Mouse (Mus musculus): ENCODE measurements around the gene Msrb1. TPM values are rescaled to one million over a fixed set of nuclear protein-coding genes. Genes with fewer than 3 reads are reported as not detected.
A peak's percentile ranks its signal among the peaks of the same experiment; 100 is the strongest.

Gene Msrb1
- polyA plus RNA-seq, 1 experiment: 223 TPM

DNA sequence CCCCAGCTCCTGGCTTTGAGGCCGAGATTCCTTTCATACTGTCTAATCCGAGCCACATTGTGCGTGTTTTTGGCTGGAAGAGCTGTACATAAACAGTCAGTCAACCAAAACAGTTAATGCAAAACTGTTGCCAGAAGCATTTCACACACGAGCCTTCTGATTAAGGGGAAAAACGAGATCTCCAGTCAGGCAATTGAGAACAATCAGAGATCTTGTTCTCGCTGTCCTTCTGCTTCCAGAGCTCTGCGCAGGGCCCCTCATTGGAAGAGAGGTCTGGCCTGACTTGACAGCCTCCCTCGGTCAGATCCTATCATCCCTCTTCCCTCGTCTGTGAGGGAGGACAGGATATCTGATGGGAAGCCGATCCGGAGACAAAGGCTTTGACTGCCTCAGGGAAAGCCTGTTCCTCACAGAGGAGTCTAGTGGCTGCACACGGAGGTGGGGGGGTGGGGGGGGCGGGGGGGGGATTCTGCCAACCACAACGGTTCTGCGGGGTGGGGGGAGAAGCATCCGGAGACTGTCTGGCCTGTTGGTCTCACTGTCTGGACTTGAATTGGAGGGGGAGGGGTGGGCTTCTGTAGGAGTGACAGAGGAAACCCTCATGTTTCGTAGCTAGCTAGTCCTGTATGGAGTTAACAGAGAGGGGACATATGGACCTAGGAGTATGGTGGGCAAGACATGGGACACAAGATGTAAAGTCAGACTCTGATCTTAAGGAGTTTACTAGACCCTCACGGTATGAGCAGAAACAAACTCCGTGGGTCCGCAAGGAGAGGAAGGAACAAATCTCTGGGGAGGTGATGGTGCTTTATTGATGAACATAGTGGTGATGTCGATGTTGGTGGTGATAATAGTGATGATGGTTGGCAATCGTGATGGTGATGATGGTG lies 28.8 kb downstream of the Msrb1 start:
- Histone ChIP-seq H3K27ac (ENCODE audit: insufficient read depth, low read depth, low read length) (no peak overlapping the region), H3K4me1 (ENCODE audit: control insufficient read depth, insufficient read depth, low read length) (no peaks in the 10 kb centered on the region), H3K4me3 (ENCODE audit: insufficient read depth, low read length) (no peak overlapping the region)
- TF ChIP-seq CTCF (IDR thresholded peaks at IDR 0.05; ENCODE audit: low read depth, low read length) (no peak), POLR2A (IDR thresholded peaks at IDR 0.05; ENCODE audit: borderline replicate concordance, low read depth, low read length) (no peak)

DNA sequence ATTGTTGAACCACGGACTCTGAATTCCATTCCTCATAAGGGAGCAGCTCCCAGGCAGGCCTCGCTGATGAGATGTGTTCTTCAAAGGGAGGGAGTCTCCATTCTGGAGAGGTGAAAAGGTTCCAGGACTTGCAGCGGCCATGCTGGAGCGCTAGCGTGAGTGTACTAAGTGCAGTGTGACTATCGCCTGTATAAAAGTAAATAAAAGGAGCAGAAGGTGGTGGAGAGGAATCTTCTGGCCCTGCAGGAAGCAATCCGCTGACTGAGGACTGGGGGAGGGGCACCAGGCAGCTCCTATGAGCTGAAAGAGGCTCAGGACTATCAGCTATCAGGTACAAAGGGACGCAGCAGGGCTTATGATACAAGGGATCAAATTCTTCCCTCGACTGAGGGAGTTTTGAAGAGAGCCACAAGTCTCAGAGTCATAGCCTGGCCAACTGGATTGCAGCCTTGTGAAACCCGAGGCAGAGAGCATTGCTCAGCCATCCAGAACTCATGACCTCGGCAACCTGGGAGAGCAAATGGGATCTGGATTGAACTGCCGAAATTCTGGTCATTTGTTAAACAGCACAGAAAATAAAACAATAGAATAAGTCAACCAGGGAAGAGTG lies 29.9 kb downstream of the Msrb1 start:
- no peak overlapping the region for H3K27ac ChIP-seq (ENCODE audit: insufficient read depth, low read depth, low read length)
- TF ChIP-seq POLR2A (IDR thresholded peaks at IDR 0.05; ENCODE audit: borderline replicate concordance, low read depth, low read length) (no peak), CTCF (IDR thresholded peaks at IDR 0.05; ENCODE audit: low read depth, low read length) (no peak)
- no peaks in the 10 kb centered on the region for H3K4me1 ChIP-seq (ENCODE audit: control insufficient read depth, insufficient read depth, low read length)
- H3K4me3 ChIP-seq (ENCODE audit: insufficient read depth, low read length): no peak overlapping the region

DNA sequence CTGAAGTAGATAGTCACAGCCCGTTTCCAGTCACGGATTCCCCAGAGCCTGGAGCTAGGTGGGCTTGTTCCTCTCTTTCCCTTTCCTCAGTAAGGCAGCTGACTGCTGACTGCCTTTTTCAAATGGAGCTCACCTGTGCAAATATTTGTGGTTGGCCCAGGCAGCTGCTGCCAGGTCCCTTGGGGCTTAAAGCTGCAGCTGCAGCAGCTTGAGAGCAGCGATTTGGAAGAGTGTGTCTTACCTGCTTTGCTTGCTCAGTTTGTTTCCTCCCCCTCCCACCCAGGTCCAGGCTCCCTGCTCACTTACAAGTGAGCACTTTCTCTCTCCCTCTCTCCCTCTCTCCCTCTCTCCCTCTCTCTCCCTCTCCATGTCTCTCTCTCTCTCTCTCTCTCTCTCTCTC lies 32.7 kb downstream of the Msrb1 start:
- no peak overlapping the region for H3K4me3 ChIP-seq (ENCODE audit: insufficient read depth, low read length)
- no peak for TF ChIP-seq POLR2A (IDR thresholded peaks at IDR 0.05; ENCODE audit: borderline replicate concordance, low read depth, low read length)
- TF ChIP-seq CTCF (IDR thresholded peaks at IDR 0.05; ENCODE audit: low read depth, low read length): no peak
- H3K27ac ChIP-seq (ENCODE audit: insufficient read depth, low read depth, low read length): no peak overlapping the region
- H3K4me1 ChIP-seq (ENCODE audit: control insufficient read depth, insufficient read depth, low read length): no peaks in the 10 kb centered on the region

DNA sequence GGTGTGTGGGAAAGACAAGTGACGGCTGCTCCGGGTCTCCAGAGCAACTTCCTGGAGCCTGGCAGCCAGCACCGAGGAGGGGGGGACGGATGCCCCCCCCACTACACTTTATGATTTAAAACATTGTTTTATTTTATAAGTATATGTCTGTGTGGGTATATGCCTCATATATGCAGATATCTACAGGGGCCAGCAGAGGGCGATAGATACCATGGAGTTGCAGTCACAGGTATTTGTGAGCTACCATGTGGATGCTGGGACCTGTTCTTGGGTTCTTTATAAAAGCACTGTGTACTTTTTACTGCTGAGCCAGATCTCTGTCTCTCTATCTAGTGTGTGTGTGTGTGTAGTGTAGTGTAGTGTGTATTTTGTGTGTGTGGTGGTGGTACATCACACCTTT lies 36.8 kb downstream of the Msrb1 start:
- TF ChIP-seq CTCF (IDR thresholded peaks at IDR 0.05; ENCODE audit: low read depth, low read length) (no peak), POLR2A (IDR thresholded peaks at IDR 0.05; ENCODE audit: borderline replicate concordance, low read depth, low read length) (no peak)
- no peak overlapping the region for H3K4me3 ChIP-seq (ENCODE audit: insufficient read depth, low read length)
- no peaks in the 10 kb centered on the region for H3K4me1 ChIP-seq (ENCODE audit: control insufficient read depth, insufficient read depth, low read length)
- H3K27ac ChIP-seq (ENCODE audit: insufficient read depth, low read depth, low read length): no peak overlapping the region

DNA sequence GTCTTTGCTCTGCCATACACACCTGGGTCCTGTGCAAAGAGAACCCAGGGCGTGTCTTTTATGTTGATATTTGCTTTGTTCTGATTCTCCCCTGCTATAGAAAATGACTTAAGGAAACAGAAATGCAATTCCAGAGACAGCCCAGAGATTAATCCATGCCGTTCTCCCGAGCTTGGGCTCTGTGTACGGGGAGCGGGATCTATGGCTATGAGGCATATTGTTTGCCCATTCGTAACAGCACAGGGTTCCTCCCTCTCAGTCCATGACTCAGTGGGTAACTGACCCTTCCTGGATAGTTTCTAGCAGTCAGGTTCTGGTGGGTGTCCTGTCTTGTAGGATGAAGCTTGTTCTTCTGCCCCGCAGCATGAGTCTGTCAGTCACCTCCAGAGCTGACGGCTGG lies 38.7 kb downstream of the Msrb1 start:
- TF ChIP-seq CTCF (IDR thresholded peaks at IDR 0.05; ENCODE audit: low read depth, low read length) (no peak), POLR2A (IDR thresholded peaks at IDR 0.05; ENCODE audit: borderline replicate concordance, low read depth, low read length) (no peak)

DNA sequence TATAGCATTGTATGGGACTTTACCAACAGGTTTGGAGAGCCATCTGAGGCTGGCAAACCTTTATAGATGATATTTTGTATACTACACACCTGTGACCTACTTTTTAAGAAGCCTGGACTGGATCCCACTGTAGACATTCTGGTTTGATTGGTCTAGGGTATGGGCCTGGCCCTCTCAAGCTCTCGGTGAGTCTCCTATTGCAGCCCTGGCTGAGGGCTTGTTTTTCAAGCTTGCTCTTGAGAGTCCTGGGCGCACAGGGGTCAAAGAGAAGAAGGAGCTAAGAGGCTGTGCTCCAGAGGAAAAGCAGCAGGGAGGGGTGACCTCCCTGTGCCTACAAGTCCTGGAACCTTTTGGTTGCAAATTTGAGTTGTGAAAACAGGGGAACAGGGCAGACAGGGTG lies 40.6 kb downstream of the Msrb1 start:
- Histone ChIP-seq H3K4me3 (ENCODE audit: insufficient read depth, low read length) (no peak overlapping the region), H3K27ac (ENCODE audit: insufficient read depth, low read depth, low read length) (no peak overlapping the region), H3K4me1 (ENCODE audit: control insufficient read depth, insufficient read depth, low read length) (peaks cover 4% of the 10 kb centered on the region)
- no peak for TF ChIP-seq CTCF (IDR thresholded peaks at IDR 0.05; ENCODE audit: low read depth, low read length)
- TF ChIP-seq POLR2A (IDR thresholded peaks at IDR 0.05; ENCODE audit: borderline replicate concordance, low read depth, low read length): no peak

More for the DNA sequence above, 38.7 kb downstream of the Msrb1 start:
- H3K4me1 ChIP-seq (ENCODE audit: control insufficient read depth, insufficient read depth, low read length): 0 out of 2 replicates have a peak, but pooled peaks cover 2% of the 10 kb centered on the region
- no peak overlapping the region for H3K27ac ChIP-seq (ENCODE audit: insufficient read depth, low read depth, low read length)
- H3K4me3 ChIP-seq (ENCODE audit: insufficient read depth, low read length): no peak overlapping the region

DNA sequence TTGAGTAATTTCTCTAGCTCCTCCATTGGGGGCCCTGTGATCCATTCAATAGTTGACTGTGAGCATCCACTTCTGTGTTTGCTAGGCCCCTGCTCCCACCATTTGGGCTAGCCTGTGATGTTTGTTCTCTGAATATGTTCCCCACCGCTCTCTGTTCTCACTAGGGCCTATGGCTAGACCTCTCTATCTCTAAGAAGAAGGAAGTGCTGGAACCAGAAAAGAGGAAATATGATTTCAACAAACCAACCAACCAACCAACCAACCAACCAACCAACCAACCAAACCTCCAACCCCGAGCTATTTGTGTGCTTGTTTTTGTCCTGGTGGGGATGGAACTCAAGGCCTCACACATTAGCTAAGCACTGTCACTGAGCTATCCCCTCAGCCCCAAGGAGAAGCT lies 44.4 kb downstream of the Msrb1 start:
- TF ChIP-seq CTCF (IDR thresholded peaks at IDR 0.05; ENCODE audit: low read depth, low read length): no peak
- no peak for TF ChIP-seq POLR2A (IDR thresholded peaks at IDR 0.05; ENCODE audit: borderline replicate concordance, low read depth, low read length)
- H3K27ac ChIP-seq (ENCODE audit: insufficient read depth, low read depth, low read length): peak overlapping the region; percentile 40; the same call in 1 of the 2 replicates
- no peak overlapping the region for H3K4me3 ChIP-seq (ENCODE audit: insufficient read depth, low read length)
- H3K4me1 ChIP-seq (ENCODE audit: control insufficient read depth, insufficient read depth, low read length): peaks cover 4% of the 10 kb centered on the region

DNA sequence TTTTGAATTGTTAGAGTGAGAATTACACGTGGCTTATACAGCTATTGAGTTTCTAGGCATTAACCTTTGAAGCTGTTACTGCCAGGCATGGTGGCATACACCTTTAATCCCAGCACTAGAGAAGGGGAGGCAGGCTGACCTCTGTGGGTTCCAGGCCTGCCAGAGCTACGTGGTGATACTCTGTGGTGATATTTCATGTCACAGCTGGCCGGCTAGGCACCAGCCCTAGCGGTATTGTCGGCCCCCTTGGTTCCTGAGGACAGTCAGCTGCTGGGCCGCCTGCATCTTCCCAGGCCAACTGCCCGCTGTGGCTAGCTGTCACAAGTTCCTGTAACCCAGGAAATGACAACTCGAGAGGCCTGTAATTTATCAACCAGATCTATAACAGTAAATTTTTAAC lies 55.7 kb downstream of the Msrb1 start:
- peaks cover 3% of the 10 kb centered on the region for H3K4me1 ChIP-seq (ENCODE audit: control insufficient read depth, insufficient read depth, low read length)
- H3K27ac ChIP-seq (ENCODE audit: insufficient read depth, low read depth, low read length): no peak overlapping the region
- no peak for TF ChIP-seq CTCF (IDR thresholded peaks at IDR 0.05; ENCODE audit: low read depth, low read length)
- no peak for TF ChIP-seq POLR2A (IDR thresholded peaks at IDR 0.05; ENCODE audit: borderline replicate concordance, low read depth, low read length)
- H3K4me3 ChIP-seq (ENCODE audit: insufficient read depth, low read length): no peak overlapping the region

Other genes with a start within 250 kb of the Msrb1 start
- gene Caskin1, start 248.0 kb upstream of the Msrb1 start, polyA plus RNA-seq (2012; ENCODE audit: insufficient read depth, insufficient read length, missing spikeins): 0.34 TPM in 1 of 2 replicates, not detected in the other
- 88.8 and 102 TPM in 2 replicates for gene Traf7, start 208.7 kb upstream of the Msrb1 start, polyA plus RNA-seq (2012; ENCODE audit: insufficient read depth, insufficient read length, missing spikeins)
- 0.44 TPM in 1 of 2 replicates, not detected in the other for gene Rab26, start 202.4 kb upstream of the Msrb1 start, polyA plus RNA-seq (2012; ENCODE audit: insufficient read depth, insufficient read length, missing spikeins)
- gene Pkd1, start 186.8 kb upstream of the Msrb1 start, polyA plus RNA-seq (2012; ENCODE audit: insufficient read depth, insufficient read length, missing spikeins): 22.3 and 24.6 TPM in 2 replicates
- 62.1 and 67.7 TPM in 2 replicates for gene Tsc2, start 104.0 kb upstream of the Msrb1 start, polyA plus RNA-seq (2012; ENCODE audit: insufficient read depth, insufficient read length, missing spikeins)
- 4.1 and 6.2 TPM in 2 replicates for gene Nthl1, start 104.0 kb upstream of the Msrb1 start, polyA plus RNA-seq (2012; ENCODE audit: insufficient read depth, insufficient read length, missing spikeins)
- 0.98 TPM in 1 of 2 replicates, not detected in the other for gene Slc9a3r2, start 86.3 kb upstream of the Msrb1 start, polyA plus RNA-seq (2012; ENCODE audit: insufficient read depth, insufficient read length, missing spikeins)
- not detected in 2 replicates for gene Npw, start 78.2 kb upstream of the Msrb1 start, polyA plus RNA-seq (2012; ENCODE audit: insufficient read depth, insufficient read length, missing spikeins)
- gene Zfp598, start 67.0 kb upstream of the Msrb1 start, polyA plus RNA-seq (2012; ENCODE audit: insufficient read depth, insufficient read length, missing spikeins): 28.0 and 29.6 TPM in 2 replicates
- gene Syngr3, start 46.7 kb upstream of the Msrb1 start, polyA plus RNA-seq (2012; ENCODE audit: insufficient read depth, insufficient read length, missing spikeins): 0.41 and 0.79 TPM in 2 replicates
- 21.6 and 22.0 TPM in 2 replicates for gene Gfer, start 40.5 kb upstream of the Msrb1 start, polyA plus RNA-seq (2012; ENCODE audit: insufficient read depth, insufficient read length, missing spikeins)
- 3.9 and 6.0 TPM in 2 replicates for gene Noxo1, start 40.4 kb upstream of the Msrb1 start, polyA plus RNA-seq (2012; ENCODE audit: insufficient read depth, insufficient read length, missing spikeins)
- gene Tbl3, start 29.0 kb upstream of the Msrb1 start, polyA plus RNA-seq (2012; ENCODE audit: insufficient read depth, insufficient read length, missing spikeins): 11.7 and 16.9 TPM in 2 replicates
- gene Rnf151, start 18.6 kb upstream of the Msrb1 start, polyA plus RNA-seq (2012; ENCODE audit: insufficient read depth, insufficient read length, missing spikeins): not detected in 2 replicates
- 685 and 784 TPM in 2 replicates for gene Rps2, start 18.5 kb upstream of the Msrb1 start, polyA plus RNA-seq (2012; ENCODE audit: insufficient read depth, insufficient read length, missing spikeins)
- gene Ndufb10, start 12.2 kb upstream of the Msrb1 start, polyA plus RNA-seq (2012; ENCODE audit: insufficient read depth, insufficient read length, missing spikeins): 164 and 191 TPM in 2 replicates
- gene Rpl3l, start 8.8 kb upstream of the Msrb1 start, polyA plus RNA-seq (2012; ENCODE audit: insufficient read depth, insufficient read length, missing spikeins): not detected in 2 replicates
- not detected in 2 replicates for gene Hs3st6, start 16.3 kb downstream of the Msrb1 start, polyA plus RNA-seq (2012; ENCODE audit: insufficient read depth, insufficient read length, missing spikeins)
- gene Meiob, start 67.6 kb downstream of the Msrb1 start, polyA plus RNA-seq (2012; ENCODE audit: insufficient read depth, insufficient read length, missing spikeins): not detected in 2 replicates
- gene Hagh, start 103.5 kb downstream of the Msrb1 start, polyA plus RNA-seq (2012; ENCODE audit: insufficient read depth, insufficient read length, missing spikeins): 39.7 and 44.9 TPM in 2 replicates
- gene Fahd1, start 113.7 kb downstream of the Msrb1 start, polyA plus RNA-seq (2012; ENCODE audit: insufficient read depth, insufficient read length, missing spikeins): 9.0 and 9.1 TPM in 2 replicates
- gene Igfals, start 129.4 kb downstream of the Msrb1 start, polyA plus RNA-seq (2012; ENCODE audit: insufficient read depth, insufficient read length, missing spikeins): not detected in 2 replicates
- gene Nubp2, start 149.7 kb downstream of the Msrb1 start, polyA plus RNA-seq (2012; ENCODE audit: insufficient read depth, insufficient read length, missing spikeins): 39.0 and 40.3 TPM in 2 replicates
- 20.2 and 21.3 TPM in 2 replicates for gene Spsb3, start 150.0 kb downstream of the Msrb1 start, polyA plus RNA-seq (2012; ENCODE audit: insufficient read depth, insufficient read length, missing spikeins)
- gene Eme2, start 158.4 kb downstream of the Msrb1 start, polyA plus RNA-seq (2012; ENCODE audit: insufficient read depth, insufficient read length, missing spikeins): 5.9 and 7.1 TPM in 2 replicates
- gene Mrps34, start 158.5 kb downstream of the Msrb1 start, polyA plus RNA-seq (2012; ENCODE audit: insufficient read depth, insufficient read length, missing spikeins): 25.6 and 34.9 TPM in 2 replicates
- 37.2 and 38.5 TPM in 2 replicates for gene Nme3, start 159.9 kb downstream of the Msrb1 start, polyA plus RNA-seq (2012; ENCODE audit: insufficient read depth, insufficient read length, missing spikeins)
- gene Mapk8ip3, start 200.3 kb downstream of the Msrb1 start, polyA plus RNA-seq (2012; ENCODE audit: insufficient read depth, insufficient read length, missing spikeins): 56.7 and 64.0 TPM in 2 replicates
- 35.7 and 42.4 TPM in 2 replicates for gene Jpt2, start 224.0 kb downstream of the Msrb1 start, polyA plus RNA-seq (2012; ENCODE audit: insufficient read depth, insufficient read length, missing spikeins)

All from bone marrow macrophage, adult 2 months (primary cell).